Mouse (Mus musculus) kidney, adult 8-10 months (tissue): Measurements from ENCODE around the gene Cd248.
"Not testable (repeated sequence)": the region's sequence is repeated elsewhere in the genome, so short reads cannot be mapped to it uniquely, and the experiment has no call there.

ENCODE experiments used
- DNase-seq, 2 experiments: peaks; one replicate each; pipeline ENCODE4 v3.0.0; 2022

The Cd248 gene

DNA sequence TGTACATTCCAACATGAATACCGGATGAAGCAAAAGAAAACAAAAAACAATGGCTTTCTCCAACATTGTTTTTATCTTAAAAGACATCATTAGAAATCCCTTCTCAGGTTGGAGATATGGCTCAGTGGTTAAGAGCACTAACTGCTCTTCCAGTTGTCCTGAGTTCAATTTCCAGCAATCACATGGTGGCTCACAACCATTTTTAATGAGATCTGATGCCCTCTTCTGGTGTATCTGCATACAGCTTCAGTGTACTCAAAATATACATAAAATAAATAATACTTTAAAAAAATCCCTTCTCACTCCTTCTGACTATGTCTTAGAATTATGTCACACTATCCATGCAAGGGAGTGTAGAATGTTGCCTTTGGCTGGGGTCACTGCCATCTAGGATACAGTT is 11.4 kb downstream of the Cd248 start:
- DNase-seq: no peak

DNA sequence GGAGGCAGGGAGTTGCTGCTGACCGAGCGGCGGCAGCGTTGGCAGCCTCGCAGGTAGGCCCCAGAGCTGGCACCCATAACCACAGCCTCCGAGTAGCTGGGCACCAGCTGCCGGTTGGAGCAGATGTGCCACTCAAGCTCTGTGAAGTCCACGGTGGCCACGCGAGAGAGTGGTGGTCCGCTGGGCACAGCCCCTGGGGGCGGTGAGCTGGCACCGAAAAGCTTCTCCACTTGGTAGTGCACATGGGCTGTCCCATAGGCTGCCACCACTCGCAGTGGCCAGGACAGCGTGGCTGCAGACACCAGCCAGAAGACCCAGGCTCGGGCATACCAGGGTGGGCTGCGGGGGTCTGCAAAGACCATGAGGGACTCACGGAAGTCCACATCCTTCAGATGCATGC is 14.1 kb downstream of the Cd248 start:
- no peak for DNase-seq

- no peak for DNase-seq
Observed at GRCm38 (mm10) chr19:5082596-5082995, 14.7 kb downstream of the Cd248 start.

DNA sequence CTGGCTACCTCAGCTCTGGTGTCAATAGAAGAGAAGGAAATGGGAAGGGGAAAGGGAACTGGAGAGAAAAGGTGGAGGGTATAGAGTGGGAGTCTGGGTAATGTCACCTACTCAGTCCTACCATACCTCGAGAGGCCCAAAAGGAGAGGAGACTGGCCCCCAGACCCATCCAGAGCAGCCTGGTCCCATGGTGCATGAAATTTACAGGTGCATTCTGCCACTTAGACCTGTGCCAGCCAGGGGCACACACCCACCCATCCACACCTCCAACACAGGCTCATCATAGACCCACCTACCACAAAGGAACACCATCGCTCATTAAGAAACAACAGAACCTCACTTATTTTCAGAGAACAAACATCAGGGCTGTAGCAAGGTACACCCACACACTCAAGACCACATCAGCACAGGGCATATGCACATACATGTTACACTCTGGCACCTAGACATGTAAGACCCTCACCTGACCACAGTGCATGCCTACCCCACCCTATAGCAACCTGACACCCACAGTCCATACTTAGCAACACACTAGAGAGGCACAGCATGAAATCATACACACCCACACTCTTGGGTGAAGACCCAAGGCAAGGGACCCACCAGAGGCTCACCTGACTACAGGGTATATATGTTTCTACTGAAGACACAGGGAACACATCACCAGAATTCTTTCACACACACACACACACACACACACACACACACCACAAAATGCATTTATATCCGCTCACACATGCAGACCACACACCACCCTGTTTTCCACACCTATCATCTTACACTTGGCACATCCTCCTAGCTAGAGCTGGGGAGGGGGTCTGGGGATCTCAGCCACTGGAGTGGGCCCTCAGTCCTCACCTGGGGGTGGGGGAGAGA is 16.3 kb downstream of the Cd248 start:
- no peak for DNase-seq

GRCm38 (mm10) chr19:5084834-5085144 is 16.9 kb downstream of the Cd248 start:
- no peak for DNase-seq

DNA sequence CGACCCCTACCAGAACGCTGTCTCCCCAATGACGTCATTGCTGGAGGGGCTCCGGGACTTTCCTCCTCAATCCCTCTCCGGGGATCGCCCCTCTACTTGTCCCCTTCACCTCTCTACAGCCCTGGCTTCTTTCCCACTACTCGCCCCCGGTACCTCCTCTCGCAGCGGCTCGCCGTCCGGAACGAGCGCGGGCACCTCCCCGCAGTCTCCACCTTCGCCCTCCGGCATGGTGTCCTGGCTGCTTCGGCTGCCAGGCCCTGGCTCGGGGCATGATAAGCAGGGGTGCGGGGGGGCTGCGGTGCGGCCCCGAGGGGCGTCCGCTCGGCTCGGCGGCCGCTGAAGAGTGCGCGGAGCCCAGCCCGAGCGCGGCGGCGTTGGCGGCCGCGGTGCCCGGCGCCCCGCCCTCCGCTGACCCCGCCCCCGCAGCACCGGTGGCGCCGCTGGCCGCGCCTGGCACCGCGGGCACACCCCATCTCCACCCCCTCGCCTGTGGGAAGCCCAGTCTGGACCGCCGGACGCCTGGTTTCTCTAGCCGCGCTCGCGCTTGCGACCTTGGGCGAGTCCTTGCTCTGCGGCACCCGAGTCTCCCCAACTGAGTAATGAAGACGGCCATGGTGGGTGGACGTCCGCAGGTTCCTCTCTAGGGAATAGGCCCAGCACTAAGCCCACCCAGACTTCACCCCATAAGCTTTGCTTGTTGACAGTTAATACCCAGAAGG is 17.4 kb downstream of the Cd248 start, which contains the start of gene Tmem151a:
Tmem151a (minus strand) TSS at position 387 of the 719 bp plus-strand sequence.
- DNase-seq: peak; percentile 49 to 55

- DNase-seq: not testable (repeated sequence)
Observed at GRCm38 (mm10) chr19:5086533-5086932, 18.7 kb downstream of the Cd248 start.

- DNase-seq: peak; percentile 97 to 99
Observed at GRCm38 (mm10) chr19:5087884-5088728, 20.2 kb downstream of the Cd248 start, which contains the start of gene Yif1a. Yif1a (plus strand) TSS chr19:5088538.

- DNase-seq: no peak
Observed at GRCm38 (mm10) chr19:5089324-5089723, 21.4 kb downstream of the Cd248 start.

GRCm38 (mm10) chr19:5092083-5092482 is 24.2 kb downstream of the Cd248 start:
- no peak for DNase-seq

GRCm38 (mm10) chr19:5093481-5094242 is 25.8 kb downstream of the Cd248 start:
- no peak for DNase-seq

DNA sequence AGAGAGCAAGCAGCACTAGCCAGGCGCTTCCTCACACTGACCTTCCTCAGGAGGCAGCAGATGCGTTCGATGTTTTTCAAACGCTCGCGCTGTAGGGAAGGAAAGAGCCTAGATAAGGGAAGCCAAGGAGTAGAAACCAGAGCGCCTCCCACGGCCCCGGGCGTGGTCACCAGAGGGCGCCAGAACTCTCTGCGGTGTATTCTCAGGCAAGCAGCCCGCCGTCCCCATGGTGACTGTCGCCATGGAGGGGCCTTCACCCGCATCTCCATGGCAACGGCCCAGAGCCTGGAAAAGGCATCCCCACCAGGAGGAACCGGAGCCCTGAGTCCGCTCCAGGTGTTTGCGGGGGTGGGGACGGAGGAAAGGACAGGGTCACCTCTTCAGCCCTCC is 26.4 kb downstream of the Cd248 start:
- peak; percentile 84 to 93 for DNase-seq

- DNase-seq: no peak
Observed at GRCm38 (mm10) chr19:5094746-5095417, 27.0 kb downstream of the Cd248 start.

- no peak for DNase-seq
Observed at GRCm38 (mm10) chr19:5095887-5096474, 28.1 kb downstream of the Cd248 start.

GRCm38 (mm10) chr19:5097521-5098362 is 29.9 kb downstream of the Cd248 start:
- DNase-seq: no peak

DNA sequence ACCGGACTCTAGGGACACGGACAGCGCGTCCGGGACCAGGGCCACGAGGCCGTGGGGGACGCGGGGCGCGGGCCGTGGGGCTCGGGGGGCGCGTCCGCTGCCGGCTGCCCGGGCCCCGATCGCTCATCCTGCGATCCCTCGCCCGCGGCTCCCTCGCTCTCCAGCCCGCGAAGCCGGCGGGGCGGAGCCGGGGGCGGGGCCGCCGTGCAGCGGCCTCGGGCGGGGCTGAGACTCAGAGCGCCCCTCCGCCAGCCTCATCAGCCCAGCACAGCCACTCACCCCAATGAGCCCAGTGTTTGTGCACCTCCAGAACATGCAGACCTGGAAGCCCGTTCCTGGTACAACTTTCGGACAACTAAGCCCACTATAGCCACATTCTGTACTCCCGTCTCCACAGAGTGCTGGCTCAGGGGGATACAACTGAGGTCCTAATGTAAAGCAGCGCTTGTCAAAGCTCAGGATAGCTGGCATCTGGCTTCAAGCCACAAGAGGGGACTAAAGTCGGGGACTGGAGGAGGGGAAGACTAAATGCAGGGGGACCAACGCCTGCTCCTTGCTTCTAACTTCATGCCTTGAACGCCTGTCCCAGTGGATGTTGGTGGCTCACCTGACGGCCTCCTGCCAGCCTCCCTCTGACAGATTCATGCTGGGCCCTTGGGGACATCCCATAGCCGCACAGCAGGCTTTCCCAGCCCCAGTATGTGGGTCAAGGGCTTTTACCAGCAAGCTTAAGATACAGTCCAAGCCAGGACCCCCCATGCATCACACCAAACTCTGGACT is 30.7 kb downstream of the Cd248 start, which contains the start of gene Cnih2:
Cnih2 (minus strand) TSS at position 159 of the 781 bp plus-strand sequence.
- DNase-seq: no peak

GRCm38 (mm10) chr19:5106074-5106473 is 38.2 kb downstream of the Cd248 start:
- DNase-seq: peak; percentile 60 to 62

DNA sequence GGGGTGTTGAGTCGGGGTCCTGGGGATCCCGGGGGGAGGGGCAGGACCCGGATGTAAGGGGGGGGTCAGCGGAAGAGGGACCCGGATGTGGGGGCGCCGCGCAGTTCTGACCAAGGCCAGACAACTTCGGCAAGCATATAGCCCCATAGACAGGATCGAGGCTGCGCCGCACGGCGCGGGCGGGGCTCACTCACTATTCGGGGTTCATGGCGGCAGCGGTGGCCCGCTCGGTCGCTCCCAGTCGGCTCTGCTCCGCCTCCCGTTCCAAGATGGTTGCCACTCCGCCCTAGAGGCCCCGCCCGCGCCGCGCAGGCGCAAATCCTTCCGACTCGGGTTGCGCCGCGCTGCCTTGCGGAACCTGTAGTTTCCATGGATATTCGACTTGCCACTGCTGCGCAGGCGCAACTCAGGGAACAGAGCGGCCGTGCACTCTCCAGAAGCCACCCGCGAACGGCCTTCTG is 38.9 kb downstream of the Cd248 start, which contains the start of gene Rab1b:
Rab1b (minus strand) TSS at position 342 of the 461 bp plus-strand sequence.
- DNase-seq: peak; percentile 98 to 99
